Mouse (Mus musculus): ENCODE results near the gene Tmem175.
A peak's percentile ranks its signal among the peaks of the same experiment; 100 is the strongest.

Tmem175 gene

DNA sequence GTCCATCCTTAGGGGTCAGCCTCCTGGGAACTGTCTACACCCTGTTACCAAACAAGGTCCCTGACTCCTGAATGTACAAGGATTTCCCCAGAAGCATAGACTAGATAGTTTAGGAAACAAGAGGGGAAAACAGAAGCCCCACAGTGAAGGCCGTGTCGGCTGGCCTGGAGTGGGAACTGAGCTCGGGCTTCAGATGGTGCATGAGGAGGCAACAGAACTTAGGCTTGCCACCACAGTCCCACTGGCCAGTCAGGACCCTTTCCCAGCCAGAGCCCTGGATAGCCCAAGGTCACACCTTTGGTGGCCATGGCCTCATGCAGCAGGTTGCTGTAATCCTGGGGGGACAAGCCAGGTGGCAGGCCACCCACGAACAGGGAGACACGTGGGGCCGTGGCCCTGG lies 23.8 kb downstream of the Tmem175 start:
- no peak for DNase-seq (ENCODE audit: low spot score)

DNA sequence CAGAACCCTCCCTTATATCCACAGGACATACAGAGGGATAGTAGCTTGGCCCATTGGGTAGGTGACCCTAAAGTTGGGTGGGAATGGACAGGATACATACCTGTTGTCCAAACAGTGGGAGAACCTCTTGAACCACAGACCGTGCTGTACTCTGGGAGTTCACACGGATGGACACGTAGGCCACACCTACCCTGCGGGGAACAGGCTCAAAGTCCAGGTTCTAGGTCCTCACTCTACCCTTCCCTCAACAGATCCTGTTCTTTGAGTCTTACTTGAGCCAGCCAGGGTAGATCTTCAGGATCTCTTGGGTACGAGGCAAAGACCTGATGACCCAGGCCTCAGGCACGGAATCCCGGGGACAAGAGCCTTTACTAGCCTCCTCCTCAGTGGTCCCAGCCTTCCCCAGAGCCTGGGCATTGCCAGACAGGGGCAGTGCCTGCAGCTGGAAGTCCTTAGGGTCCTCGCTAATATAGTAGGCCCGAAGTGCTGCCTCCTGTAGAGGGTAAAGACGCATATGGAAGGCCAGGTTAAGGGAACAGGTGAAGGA lies 24.9 kb downstream of the Tmem175 start:
- DNase-seq (ENCODE audit: low spot score): no peak

DNA sequence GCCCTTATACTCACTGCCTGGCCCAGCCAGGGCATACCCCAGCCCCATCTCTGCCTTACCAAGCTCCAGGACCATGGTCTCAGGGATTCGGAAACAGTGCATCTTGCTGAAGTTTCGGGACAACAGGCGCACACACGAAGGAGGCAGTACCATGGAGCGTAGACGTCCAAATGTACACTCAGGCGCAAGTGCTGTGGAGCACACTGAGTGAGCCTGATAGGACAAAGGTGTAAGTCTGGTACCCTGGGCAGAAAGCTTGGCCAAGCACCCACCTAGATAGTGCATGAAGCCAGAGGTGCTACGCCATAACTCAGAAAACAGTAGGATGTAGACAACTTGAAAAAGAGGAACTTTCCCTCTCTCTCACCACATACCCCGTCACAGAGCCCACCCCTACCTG lies 25.8 kb downstream of the Tmem175 start:
- DNase-seq (ENCODE audit: low spot score): no peak

DNA sequence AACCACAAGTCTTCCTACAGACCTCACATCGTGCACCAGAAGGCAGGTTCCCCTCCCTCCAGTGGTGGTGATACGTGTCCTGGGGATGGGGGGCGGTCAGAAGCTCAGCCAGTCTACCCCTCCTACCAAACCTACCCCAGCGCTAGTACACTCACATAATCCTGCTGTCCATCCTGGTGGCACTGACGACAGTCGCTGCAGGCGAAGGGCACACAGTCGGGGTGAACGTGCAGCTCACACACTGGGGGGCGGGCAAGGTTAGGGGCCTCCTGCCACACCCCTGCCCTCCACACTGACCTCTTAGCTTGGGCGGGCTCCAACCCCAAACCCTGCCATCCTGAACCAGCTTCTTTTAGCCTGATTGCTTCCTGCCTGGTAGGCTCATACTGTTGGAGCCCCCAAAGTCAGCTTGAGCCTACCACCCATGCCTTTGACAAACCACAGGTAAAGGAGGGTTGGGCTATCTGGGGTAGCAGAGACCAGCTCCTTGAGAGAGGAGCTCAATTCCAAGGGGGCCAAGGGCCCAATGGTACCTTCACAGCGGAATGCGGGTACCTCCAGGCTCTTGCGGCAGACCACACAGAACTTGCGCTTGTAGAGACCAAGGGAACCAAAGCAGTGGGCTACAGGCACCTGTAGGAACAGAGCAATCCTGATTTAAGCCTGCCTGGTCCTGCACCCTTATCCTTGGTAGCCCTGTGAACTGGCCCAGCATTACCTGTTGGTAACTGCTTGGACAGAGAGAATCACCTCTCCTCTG lies 26.5 kb downstream of the Tmem175 start:
- no peak for DNase-seq (ENCODE audit: low spot score)

DNA sequence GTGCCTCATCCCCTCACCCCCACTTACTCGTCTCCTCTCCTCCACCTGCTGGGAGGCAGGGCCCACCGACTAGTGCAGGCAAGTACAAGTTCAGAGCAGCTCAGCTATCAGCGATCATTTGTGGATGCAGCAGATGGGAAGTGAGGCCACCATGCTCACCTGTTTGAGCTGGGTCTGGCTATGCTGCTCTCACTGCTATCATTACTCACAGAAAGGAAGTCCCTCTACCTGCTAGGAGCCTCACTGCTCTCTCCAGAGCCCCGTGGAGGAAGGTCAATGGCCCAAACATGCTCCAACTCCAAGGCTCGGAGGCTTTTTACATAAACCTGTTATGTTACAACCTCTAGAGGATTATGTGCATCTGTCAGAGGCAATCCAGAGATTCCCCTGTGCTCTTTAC lies 27.8 kb downstream of the Tmem175 start:
- no peak for DNase-seq (ENCODE audit: low spot score)

DNA sequence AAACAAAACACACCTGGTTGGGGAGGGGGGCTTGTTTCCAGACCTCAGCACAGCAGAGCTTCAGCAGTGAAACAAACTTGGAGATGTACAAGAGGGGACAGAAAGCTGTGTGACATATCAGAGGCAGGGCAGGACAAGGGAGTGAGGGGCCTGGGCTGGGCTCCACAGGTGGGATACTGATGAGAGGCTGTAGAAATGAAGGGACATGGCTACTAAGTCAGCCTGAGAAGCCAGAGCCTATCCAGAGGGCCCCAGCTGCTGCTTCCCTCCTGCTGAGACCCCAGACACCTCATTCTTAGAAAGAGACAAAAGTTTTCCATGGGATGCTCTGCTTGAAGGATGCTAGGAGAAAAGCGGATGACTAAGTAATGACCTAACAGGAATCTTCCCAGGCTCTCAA lies 29.0 kb downstream of the Tmem175 start:
- DNase-seq (ENCODE audit: low spot score): no peak

DNA sequence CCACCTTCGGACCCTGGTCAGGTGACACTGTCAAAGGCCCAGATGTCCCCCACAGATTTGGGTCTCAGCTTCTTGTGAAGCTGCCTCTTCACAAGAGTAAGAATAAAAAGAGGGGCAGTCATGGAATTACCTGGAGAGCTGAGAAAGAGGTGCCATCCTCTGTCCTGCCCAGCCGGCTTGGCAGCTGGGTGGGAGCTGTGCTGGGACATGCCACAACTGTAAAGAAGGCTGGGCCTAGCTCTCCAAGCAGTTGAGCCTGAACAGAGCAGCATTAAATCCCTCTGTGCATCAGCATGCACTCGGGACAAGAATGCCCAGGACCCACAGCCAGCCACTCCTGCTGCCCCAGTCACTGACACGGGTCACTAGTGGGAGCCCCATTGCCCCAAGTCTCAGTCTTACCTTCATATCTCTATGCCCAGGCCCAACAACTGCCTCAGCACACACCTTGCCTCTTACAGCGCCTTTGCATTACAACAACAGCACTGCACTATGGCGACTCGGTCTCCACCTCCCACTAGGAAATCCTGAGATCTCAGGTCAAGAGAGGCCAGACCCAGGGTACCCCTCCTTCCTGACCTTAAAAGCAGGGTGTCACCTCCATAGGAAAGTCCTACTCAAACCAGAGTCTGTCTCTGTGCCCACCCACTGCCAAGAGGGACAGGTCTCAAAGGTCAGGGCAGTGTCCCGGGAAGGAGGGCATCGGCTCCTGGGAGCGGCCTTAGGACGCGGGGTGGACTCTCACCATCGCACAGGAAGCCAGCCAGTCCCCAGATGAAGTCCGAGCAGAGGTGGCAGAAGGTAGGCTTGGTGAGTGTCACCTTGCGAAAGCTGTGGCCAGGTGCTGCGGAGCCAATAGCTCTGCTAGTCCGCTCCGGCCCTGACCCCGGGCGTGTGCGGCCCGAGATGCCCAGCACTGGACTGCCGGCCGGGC lies 30.4 kb downstream of the Tmem175 start, which contains the start of gene Idua:
TSS of gene Idua (plus strand) at position 634 of the 934 bp plus-strand sequence.
- DNase-seq (ENCODE audit: low spot score): no peak

DNA sequence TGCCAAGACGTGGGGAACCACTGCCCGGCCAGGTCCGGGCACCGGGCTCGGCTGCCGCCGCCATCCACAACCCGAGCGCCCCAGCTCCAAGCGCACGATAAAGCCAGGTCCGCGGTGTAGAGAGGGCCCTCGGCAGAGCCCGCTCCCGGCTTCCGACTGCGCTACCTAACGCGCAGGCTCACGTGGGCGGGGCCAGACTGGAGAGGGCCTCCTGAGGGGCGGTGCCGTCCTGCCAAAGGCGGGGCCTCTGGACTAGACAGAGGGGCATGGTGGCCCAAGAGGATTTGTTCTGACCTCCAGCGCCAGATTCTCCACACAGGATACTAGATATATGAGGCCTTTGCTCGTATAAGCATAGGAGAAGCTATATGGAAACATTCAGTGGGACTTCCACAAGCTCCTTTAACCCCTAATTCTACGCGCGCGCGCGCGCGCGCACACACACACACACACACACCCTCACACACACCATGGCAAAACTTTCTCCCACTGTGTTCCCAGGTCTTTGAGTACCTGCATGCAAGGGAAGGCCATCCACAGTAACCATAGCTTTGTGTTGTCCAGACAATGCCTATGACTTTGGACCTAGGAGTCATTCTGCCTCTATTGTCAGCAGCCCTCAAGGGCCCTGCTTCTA lies 31.2 kb downstream of the Tmem175 start:
- DNase-seq (ENCODE audit: low spot score): peak; percentile 89

DNA sequence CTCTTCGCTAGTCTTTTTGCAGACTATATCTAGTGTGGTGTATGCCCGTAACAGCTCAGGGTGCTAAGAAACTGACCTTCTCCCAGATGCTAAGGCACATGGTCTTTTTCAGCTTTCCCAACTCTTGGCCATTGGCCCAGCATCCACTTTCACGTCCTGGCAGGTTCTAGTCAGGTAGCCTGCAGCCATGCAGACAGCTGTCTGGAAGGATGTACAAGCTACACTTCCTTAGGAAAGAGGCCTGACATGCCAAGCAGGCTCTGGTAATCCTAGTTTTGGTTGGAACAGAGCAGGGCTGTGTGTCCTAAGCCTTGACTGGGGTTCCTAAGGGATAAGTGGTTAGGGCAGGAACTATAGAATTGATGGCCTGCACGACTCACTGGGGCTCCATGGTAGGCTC lies 33.2 kb downstream of the Tmem175 start:
- DNase-seq (ENCODE audit: low spot score): no peak

DNA sequence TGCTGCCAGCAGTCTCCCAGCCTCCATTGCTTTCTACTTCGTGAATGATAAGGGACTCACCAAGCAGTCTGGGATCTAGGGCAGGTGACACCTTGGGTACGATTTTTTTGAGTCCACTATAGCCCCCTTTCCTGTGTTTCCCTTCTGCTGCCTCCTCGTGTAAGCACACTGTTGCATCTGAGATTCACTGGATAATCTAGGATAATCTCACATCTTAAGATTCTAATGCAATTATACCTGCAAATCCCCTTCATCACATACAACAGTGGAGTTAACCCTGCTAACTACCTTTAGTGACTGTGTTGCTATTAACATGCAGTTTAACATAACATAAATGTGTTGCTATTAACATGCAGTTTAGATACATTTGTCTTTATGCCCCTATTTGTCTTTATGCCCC lies 35.5 kb downstream of the Tmem175 start:
- DNase-seq (ENCODE audit: low spot score): no peak

DNA sequence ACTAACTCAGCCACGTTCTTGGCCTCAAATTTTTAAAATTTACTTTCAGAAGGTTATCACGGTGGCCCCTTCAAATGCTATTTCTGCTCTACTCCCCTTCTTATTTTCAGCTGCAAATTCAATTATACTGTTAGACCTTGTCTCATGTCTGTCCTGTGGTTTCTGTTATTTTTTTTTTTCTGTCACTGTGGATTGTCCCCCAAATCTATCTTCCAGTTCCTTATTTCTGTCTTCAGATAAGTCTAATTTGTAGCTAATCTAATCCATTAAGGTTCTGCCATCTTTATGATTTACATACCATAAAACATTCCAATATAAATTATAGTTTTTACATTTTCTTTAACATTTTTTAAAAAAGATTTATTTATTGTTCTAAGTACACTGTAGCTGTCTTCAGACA lies 37.8 kb downstream of the Tmem175 start:
- DNase-seq (ENCODE audit: low spot score): no peak

DNA sequence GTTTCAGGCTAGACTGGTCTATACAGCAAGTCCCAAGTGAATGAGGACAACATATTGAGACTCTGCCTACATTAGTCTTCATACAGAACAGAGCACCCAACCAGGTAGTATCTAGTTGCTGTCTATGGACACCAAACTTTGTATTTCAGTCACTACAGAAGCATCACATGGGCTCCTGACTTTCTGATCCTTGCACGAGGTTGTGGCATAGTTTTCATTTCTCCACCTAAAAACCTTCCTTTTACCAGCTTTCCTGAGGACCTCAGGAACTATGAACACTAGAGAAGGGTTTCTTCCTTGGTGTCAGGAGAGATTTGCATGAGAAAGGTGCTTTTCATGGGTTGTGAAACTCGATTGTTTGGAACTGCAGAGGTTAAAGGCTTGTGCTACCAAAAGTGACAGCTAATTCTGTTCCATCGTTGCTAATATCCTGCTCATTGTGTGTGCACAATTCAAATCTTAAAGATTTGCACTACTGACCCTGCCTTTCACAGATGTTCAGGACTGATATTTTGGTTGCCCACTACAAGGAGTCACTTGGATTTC lies 38.9 kb downstream of the Tmem175 start:
- no peak for DNase-seq (ENCODE audit: low spot score)

DNA sequence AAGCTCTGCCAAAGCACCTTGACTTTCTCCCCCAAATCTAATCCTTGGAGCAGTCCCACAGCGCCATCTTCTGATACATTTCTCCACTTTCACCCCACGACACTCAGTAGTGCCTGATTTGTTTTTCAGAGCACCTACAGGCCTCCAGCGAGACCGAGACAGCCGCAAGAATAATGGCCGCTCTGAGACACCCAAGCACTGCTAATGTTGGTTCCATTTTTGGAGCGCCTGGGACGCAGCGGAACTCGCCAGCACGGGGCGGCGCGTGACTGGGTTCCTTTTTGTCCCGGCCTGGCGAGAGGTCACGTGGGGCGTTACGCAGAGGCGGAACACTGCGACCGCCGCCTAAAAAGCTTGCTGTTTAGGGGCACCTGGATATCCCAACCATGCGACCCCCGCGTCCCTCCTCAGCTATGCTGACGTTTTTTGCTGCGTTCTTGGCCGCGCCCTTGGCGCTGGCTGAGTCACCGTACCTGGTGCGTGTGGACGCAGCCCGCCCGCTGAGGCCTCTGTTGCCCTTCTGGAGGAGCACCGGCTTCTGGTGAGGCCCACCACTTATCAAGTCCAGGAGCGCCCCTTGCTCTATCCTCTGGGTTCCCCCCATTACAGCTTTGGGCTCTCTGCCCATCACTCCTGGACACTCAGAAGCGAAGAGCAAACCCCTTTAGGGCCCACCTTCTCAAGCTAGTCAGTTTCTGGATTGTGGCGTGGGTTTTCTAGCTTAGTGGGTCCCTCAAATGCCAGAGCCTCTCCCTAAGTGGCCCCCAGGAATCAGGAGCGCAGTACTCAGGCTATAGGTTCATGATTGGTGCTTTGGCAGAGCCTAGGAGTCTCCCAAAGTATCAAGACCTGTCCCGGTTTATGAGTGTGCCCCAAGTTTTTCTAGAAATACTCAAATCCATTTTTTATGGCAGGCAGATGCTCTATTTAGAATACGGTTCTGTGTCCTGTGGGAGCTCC lies 39.7 kb downstream of the Tmem175 start, which contains the start of gene Dgkq:
TSS of gene Dgkq (minus strand) at position 696 of the 960 bp plus-strand sequence.
- peak; percentile 80 for DNase-seq (ENCODE audit: low spot score)

DNA sequence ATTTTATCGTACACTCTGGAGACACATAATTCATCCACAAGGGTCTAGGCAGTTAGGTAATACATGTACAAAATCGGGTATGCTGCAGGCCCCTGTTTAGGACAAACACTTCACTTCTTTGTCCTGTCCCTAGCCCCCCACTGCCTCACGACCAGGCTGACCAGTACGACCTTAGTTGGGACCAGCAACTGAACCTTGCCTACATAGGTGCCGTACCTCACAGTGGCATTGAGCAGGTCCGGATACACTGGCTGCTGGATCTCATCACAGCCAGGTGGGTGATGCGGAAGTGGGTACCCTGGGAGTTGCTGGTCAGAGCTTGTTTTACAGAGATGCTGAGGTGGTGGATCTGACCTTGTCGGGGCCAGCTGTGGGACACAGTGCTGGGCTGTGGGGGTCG lies 40.4 kb downstream of the Tmem175 start:
- no peak for DNase-seq (ENCODE audit: low spot score)

DNA sequence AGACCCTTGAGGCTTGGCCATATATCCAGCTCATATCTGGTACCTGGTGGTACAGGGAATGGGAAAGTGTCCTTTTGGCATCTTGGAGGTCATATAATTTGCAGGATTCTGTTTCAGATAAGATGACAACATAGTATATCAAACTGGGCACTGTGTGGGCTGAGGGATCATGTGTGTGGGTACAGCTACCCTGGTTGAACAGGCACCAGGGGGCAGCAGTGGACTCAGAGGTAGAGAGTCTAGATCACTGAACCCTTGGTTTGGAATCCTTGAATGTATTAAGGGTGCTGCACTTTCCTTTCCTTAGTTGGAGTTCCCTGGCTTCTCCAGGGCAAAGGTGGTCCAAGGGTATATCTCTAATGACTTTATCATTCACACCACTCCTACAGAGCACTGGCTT lies 41.2 kb downstream of the Tmem175 start:
- DNase-seq (ENCODE audit: low spot score): no peak

DNA sequence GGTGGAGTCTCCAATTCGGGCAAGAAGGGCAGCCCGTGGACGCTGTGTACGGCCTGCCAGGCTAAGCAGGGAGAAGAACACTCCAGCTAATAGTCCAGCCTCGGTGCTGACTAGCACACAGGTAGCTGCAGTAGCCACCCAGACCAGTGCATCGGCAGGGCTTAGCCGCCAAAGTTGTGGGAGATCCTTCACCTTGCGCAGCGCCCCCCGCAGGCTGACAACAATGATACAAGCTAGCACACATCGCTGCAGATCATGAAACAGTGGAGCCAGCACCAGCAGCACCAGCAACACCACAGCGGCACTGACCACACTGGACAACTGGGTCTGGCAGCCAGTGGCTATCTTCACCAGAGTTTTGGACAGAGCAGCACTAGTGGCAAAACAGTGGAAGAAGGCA lies 42.2 kb downstream of the Tmem175 start:
- no peak for DNase-seq (ENCODE audit: low spot score)

DNA sequence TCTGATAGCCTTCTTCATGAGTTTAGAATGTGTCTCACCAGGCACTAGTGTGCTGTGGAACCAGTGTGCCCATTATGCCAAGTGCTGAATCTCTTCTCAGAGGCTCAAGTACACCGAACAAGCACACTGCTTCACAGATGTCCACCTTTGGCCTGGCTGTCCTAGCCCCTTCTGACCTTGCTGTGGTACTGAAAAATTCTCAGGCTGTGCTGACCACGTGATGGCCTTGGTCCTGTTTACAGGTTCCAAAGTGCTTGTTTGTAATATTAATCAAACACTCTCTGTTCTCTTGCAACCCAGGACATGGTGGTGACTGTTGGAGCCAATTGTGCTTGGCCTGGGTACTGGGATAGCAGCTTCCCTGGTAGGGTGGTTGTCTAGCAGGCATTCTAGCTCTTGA lies 45.1 kb downstream of the Tmem175 start:
- DNase-seq (ENCODE audit: low spot score): no peak

DNA sequence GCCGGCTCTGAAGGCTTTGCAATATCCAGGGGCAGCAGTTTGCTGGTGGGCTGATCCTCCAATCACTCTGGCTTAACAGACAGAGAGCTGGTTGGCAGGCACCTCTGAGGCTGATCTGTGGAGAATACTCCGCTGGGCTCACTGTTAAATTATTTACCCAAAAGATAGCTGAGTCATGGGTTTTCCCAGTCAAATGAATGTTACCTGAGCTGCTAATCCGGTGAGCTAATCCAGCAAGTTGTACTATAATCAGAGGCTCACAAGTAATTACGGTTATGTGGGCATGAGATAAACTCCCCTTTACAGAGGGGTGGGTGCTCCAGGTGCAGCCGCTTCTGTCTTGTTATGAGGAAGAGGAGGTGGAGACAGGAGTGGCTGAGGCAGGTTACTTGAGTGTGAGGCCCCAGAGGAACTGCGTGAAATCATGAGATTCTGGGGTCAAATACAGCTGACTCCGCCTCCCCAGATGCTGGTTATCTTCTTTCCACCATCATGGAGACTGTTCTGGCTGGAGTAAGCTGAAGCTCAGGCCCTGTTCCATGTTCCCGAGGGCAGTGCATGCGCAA lies 45.8 kb downstream of the Tmem175 start, which contains the start of gene Slc26a1:
TSS of gene Slc26a1 (minus strand) at position 319 of the 566 bp plus-strand sequence.
- DNase-seq (ENCODE audit: low spot score): no peak

DNA sequence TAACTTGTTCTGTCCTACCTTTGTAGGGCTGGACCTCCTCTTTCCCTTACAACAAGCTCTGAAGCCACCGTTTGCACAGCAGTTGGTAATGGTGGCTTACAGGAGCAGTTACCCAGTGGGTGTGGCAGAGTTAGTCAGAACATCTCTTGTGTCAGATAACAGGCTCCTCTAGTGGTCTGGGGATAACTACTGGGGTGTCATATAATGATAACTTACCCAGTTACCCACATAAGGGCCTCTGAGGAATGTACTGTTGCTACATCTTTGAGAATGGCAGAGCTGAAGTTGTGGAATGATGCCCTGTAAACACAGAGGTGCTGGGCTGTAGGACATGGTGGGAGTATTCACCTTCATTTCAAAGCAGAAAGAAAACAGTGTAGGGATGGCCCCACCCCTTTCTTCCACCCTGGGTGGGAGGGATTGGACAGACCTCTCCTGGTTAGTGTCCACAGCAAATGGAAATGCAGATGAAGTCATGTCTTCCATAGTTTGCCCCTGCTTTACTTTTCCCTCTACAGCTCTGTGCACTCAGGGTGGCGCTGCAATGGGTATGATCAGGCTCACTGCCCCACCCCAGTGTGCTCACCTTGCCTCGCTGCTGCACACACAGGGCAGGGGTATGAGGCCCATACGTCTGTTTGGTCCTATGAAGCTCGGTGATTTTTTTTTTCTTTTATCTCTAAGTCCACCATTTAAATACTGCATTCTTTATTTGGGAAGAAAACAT lies 47.4 kb downstream of the Tmem175 start:
- no peak for DNase-seq (ENCODE audit: low spot score)

All from testis, postnatal 14 days (tissue).